Mouse (Mus musculus) adrenal gland (tissue): ENCODE results near the gene BC048562.

ENCODE experiments used
- intact Hi-C: fragments of 180-260 bp; cut with DNase I; formaldehyde crosslinking; loops from one replicate; pipeline ENCODE4 v1.15.1; 2025

BC048562 gene

GRCm38 (mm10) chr9:108479241-108479640 lies 43.0 kb downstream of the BC048562 start:
- intact Hi-C loops = no loop called here

GRCm38 (mm10) chr9:108479721-108480351 lies 43.6 kb downstream of the BC048562 start, which contains the start of gene Lamb2:
Gene Lamb2, plus strand, starts transcription at chr9:108479736.
- intact Hi-C loops = no loop called here

GRCm38 (mm10) chr9:108480813-108481519 lies 44.7 kb downstream of the BC048562 start:
- intact Hi-C loops = no loop called here

DNA sequence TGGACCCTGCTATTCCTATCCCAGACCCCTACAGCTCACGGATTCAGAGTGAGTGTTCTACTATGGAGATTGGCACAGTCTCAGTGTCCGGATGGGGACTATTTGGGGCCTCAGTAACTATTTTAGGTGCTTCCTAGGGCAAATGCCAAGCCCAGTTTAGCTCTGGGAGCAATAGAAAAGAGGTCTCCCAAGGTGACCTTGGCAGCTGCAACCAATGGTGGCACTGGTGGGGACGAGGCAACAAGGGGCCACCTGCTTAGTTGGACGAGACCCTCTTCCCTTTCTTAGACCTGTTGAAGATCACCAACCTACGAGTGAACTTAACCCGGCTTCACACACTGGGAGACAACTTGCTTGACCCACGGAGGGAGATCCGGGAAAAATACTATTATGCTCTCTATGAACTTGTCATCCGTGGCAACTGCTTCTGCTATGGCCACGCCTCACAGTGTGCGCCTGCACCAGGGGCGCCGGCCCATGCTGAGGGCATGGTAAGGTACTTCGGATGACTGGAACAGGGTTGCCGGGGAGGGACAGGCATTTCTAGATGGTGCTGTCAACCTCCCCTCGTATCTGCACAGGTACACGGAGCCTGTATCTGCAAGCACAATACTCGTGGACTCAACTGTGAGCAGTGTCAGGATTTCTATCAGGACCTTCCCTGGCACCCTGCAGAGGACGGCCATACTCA lies 45.4 kb downstream of the BC048562 start:
- intact Hi-C loops = no loop called here

DNA sequence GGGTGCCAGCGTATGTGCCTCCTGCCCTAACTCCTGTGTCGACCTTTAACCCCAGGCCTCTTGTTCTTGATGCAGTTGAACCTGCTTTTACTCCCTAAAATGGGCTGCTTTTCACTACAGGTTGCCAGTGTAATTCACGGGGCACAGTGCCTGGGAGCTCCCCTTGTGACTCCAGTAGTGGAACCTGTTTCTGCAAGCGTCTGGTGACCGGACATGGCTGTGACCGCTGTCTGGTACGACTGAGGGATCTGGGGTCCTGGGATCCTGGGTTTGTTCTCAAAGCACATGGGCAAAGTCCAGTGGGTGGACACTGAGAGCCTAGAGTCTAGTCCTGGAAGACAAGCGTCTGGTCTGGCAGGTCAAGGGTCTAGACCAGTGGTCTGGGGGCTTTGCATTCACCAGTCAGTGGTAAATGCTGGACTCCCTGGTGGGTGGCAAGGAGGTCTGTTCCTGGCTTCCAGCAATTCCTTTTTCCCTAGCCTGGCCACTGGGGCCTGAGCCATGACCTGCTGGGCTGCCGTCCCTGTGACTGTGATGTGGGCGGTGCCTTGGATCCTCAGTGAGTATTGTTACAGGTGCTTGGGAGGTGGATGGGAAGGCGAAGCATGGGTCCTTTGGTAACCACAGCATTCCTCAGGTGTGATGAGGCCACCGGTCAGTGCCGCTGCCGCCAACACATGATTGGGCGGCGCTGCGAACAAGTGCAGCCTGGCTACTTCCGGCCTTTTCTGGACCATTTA lies 46.9 kb downstream of the BC048562 start:
- intact Hi-C loops = no loop called here

GRCm38 (mm10) chr9:108484021-108484420 lies 47.7 kb downstream of the BC048562 start:
- intact Hi-C loops = no loop called here

DNA sequence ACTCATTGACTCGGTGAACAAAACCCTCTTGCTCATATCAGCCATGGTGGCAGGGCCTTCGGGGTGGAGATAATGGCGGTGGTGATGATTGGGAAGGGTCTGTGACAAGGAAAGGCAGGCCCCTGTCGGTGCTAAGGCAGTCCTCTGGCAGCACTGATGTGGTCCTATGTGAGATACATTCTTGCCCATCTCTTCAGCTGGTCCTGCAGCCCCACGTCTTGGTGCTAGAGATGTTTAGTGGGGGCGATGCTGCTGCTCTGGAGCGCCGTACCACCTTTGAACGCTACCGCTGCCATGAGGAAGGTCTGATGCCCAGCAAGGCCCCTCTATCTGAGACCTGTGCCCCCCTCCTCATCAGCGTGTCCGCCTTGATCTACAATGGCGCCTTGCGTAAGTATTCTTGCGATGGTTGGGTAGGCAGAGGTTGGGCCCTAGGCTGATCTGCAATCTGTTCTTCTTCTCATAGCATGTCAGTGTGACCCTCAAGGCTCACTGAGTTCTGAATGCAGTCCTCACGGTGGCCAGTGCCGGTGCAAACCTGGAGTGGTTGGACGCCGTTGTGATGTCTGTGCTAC lies 49.1 kb downstream of the BC048562 start:
- intact Hi-C loops = no loop called here

GRCm38 (mm10) chr9:108486973-108487530 lies 50.8 kb downstream of the BC048562 start:
- intact Hi-C loops = no loop called here

- intact Hi-C loops = no loop called here
Measured at GRCm38 (mm10) chr9:108488403-108488802, 52.1 kb downstream of the BC048562 start.

DNA sequence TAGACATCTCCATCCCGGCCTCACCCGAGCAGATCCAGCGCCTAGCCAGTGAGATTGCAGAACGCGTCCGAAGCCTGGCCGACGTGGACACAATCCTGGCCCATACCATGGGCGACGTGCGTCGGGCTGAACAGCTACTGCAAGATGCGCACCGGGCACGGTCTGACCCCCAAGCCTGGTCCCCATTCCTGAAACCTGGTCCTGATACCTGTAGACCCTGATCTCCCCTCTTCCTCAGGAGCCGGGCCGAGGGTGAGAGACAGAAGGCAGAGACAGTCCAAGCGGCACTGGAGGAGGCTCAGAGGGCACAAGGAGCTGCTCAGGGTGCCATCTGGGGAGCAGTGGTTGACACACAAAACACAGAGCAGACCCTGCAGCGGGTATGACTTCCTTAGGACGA lies 52.9 kb downstream of the BC048562 start:
- intact Hi-C loops = no loop called here

- intact Hi-C loops = no loop called here
Measured at GRCm38 (mm10) chr9:108489702-108490558, 53.6 kb downstream of the BC048562 start.

DNA sequence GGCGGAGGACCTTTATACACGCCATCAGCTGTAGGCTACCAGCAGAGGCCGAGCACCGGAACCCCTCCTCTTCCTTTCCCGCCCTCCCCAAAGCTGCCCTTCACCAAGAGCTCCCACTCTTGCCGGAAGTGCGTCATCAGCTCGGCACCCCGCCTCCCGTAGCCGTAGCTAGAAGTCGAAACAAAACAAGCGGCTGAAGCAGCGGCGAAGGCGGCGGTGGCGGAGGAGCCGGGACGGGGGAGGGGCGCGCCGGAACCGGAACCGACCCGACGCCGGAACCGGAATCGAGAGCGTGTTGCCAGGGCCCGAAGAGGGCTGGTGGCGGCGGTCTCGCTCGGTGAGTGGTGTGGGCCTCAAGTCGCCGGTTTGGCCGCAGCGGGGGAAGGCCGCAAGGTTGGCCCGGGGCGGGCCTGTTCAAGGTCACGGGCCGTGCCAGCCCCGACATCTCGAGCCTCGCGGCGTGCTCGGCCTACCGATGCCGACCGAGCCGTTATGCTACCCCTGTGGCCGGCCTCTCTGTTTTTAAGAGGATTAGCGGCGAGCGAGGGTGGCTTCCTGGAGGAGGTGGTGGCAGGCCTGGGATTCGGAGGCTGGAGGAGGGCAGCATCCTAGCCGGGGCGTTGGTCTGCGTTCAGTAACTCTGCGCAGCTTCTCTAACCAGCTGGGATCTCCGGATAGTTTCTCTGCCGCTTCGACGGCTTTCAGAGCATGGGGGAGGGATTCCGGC lies 54.4 kb downstream of the BC048562 start, which contains the start of gene Usp19:
Usp19 (plus strand) TSS at position 44 of the 727 bp plus-strand sequence.
- intact Hi-C loops = no loop called here

DNA sequence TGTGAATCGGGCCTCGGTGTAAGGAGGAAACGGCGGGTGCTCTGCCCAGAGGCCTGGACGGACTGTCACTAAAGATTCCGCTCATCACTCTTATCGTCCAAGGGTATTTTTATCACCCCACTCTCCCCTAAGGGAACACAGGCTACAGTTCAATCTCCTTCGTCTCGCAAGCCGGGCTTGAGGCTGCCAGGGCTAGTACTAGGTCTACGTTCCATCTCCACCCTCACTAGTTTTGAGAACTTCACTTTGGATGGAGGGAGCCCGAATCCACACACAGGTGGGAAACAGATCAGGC lies 55.0 kb downstream of the BC048562 start:
- intact Hi-C loops = no loop called here

- intact Hi-C loops = no loop called here
Measured at GRCm38 (mm10) chr9:108492043-108492750, 55.9 kb downstream of the BC048562 start.

DNA sequence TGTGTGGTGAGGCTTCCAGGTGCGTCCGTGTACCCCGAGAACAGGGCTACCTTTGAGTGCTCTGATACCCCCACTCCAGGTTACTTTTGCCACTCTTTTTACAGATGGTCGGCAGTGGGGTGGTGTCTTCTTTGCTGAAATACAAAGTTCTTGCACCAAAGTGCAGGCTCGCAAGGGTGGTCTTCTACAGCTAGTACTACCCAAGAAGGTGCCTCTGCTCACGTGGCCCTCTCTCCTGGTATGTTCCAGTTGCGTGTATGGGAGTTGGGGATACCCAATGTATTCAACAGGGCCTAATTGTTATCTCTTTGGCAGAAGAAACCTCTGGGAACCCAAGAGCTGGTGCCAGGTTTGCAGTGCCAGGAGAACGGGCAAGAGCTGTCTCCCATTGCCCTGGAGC lies 57.0 kb downstream of the BC048562 start:
- intact Hi-C loops = no loop called here

- intact Hi-C loops = no loop called here
Measured at GRCm38 (mm10) chr9:108494146-108494825, 58.0 kb downstream of the BC048562 start.

- intact Hi-C loops = no loop called here
Measured at GRCm38 (mm10) chr9:108494905-108495304, 58.6 kb downstream of the BC048562 start.
